22 mouse cellular contexts compared by ENCODE assay signal in the genomic region with DNA sequence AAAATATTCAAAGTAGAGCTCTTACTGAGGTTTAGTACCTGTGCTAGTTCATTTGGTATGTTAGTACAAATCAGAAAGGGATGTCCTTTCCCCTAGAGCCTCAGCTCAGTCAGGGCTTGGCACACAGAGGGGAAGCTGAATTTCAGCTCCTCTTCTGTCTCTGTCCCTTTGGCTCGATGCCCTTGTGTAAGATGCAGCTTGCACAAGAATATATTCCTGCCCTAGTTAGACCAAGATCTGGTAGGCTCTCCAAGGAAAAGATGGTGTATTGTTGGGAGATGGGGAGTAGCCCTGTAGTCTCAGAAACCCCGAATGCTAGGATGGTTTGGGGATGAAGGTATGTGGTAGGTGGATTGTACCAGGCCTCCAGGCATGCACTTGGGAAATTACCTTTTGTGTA.
DNase-seq lines count a peak whose midpoint lies in the region; ATAC-seq lines count a peak whose summit lies in the region.
"Had no signal": no experiment of that assay in that cellular context is flagged by ENCODE, and none has a peak within 500 bp of the region (broad histone marks: within the 10 kb centered on the region; RNA-seq: fewer than 3 reads in every experiment).

No protein-coding gene starts in this region.

- peak; percentile 82 for ATAC-seq in frontal cortex, adult (ENCODE audit: low TSS enrichment)
- ATAC-seq in hindbrain, embryonic 16.5 days, result no peak
- ATAC-seq: forebrain, embryonic 14.5 days; intestine, postnatal 0 days; midbrain, embryonic 13.5 days had no signal

- H3K27ac ChIP-seq in hindbrain, embryonic 16.5 days (ENCODE audit: low read depth, low read length), result no peak overlapping the region
- H3K27ac ChIP-seq: hindbrain, embryonic 15.5 days; kidney, embryonic 15.5 days; limb, embryonic 12.5 days; liver, embryonic 14.5 days; midbrain, embryonic 13.5 days; neural tube, embryonic 13.5 days had no signal

- no peak overlapping the region for H3K4me2 ChIP-seq in hindbrain, embryonic 16.5 days (ENCODE audit: low read length)
- H3K4me2 ChIP-seq: heart, embryonic 12.5 days; hindbrain, embryonic 15.5 days; kidney, embryonic 15.5 days; limb, embryonic 12.5 days; midbrain, embryonic 13.5 days; neural tube, embryonic 13.5 days had no signal

- no peaks in the 10 kb centered on the region for H3K9me3 ChIP-seq in hindbrain, embryonic 16.5 days (ENCODE audit: control insufficient read depth, low read length)
- H3K9me3 ChIP-seq: heart, embryonic 12.5 days; hindbrain, embryonic 15.5 days; kidney, embryonic 15.5 days; limb, embryonic 12.5 days; midbrain, embryonic 13.5 days; neural tube, embryonic 13.5 days had no signal

- no peaks in the 10 kb centered on the region for H3K27me3 ChIP-seq in hindbrain, embryonic 16.5 days (replicated peaks; ENCODE audit: control insufficient read depth, insufficient read depth, low read length)
- H3K27me3 ChIP-seq: CH12.LX; heart, embryonic 12.5 days; hindbrain, embryonic 15.5 days; kidney, embryonic 15.5 days; limb, embryonic 12.5 days; midbrain, embryonic 13.5 days; neural tube, embryonic 13.5 days had no signal

- WGBS in hindbrain, embryonic 16.5 days, result 86% methylated on average over 2 of the region's 2 CpGs

- DNase-seq in frontal cortex, postnatal 10 days (ENCODE audit: low spot score in 2 of 2), result no peak
- peak; percentile 8 for DNase-seq in 3T3-L1 (ENCODE audit: low read depth, low spot score)
- DNase-seq in cerebellum, adult 18-20 months, result peak; percentile 67 to 79
- DNase-seq in cerebellum, postnatal 25 days, result peak; percentile 55 to 72
- no peak for DNase-seq in adrenal gland, adult 8-10 months
- no peak for DNase-seq in adrenal gland, postnatal 10 days
- DNase-seq: kidney, postnatal 4 days; layer of hippocampus, adult 9-11 months; lung, postnatal 10 days; thymus, postnatal 36 days had no signal

- H3K4me1 ChIP-seq in hindbrain, embryonic 16.5 days (ENCODE audit: control insufficient read depth, insufficient read depth, low read depth, low read length), result peaks cover 7% of the 10 kb centered on the region
- H3K4me1 ChIP-seq: kidney, embryonic 15.5 days had no signal

- H3K9ac ChIP-seq in hindbrain, embryonic 16.5 days (ENCODE audit: low read depth, low read length), result no peak overlapping the region
- H3K9ac ChIP-seq: heart, embryonic 12.5 days; hindbrain, embryonic 15.5 days; kidney, embryonic 15.5 days; limb, embryonic 12.5 days; liver, embryonic 14.5 days; midbrain, embryonic 13.5 days; neural tube, embryonic 13.5 days had no signal

- no peak overlapping the region for H3K4me3 ChIP-seq in hindbrain, embryonic 16.5 days (ENCODE audit: low read length)
- H3K4me3 ChIP-seq: heart, embryonic 12.5 days; hindbrain, embryonic 15.5 days; kidney, embryonic 15.5 days; limb, embryonic 12.5 days; midbrain, embryonic 13.5 days; neural tube, embryonic 13.5 days had no signal

- H3K36me3 ChIP-seq in hindbrain, embryonic 16.5 days (ENCODE audit: control insufficient read depth, insufficient read depth, low read length), result peaks cover 3% of the 10 kb centered on the region; the same call in 1 of the 2 replicates

Comparison
In these comparisons a context has a peak if more than half of its experiments do, and no peak if none do; other contexts are left out.
1. DNase-seq: peak in 3T3-L1 (single experiment), cerebellum, adult 18-20 months (2 of 2) and cerebellum, postnatal 25 days (2 of 2); none in frontal cortex, postnatal 10 days (0 of 2), adrenal gland, adult 8-10 months (single experiment) and adrenal gland, postnatal 10 days (single experiment).